Mouse (Mus musculus) heart, postnatal 36 days (tissue): ENCODE data around the gene Syt17. TPM values are rescaled to one million over a fixed set of nuclear protein-coding genes. Genes with fewer than 3 reads are reported as not detected.

Experiments used
- total RNA-seq, 2 experiments: library from RNA; stranded (reverse); gene quantifications; 2 replicates each; pipeline ENCODE4 v1.2.3; 2021

Syt17 gene
- total RNA-seq, 2 experiments from 2014 or later: 1.5 to 2.1 TPM

Other genes with a start within 250 kb of the Syt17 start
- gene Smg1, start 204.6 kb downstream of the Syt17 start, total RNA-seq: 10 to 100 TPM; 39.2 to 39.5 TPM
- 10 to 100 TPM; 23.1 to 25.1 TPM for gene Itpripl2, start 43.8 kb upstream of the Syt17 start, total RNA-seq
- 100 to 1,000 TPM; 112 to 113 TPM for gene Coq7, start 85.1 kb upstream of the Syt17 start, total RNA-seq
- 1 to 10 TPM; 6.2 to 7.1 TPM for gene Tmc7, start 136.5 kb upstream of the Syt17 start, total RNA-seq
- under 1 TPM; 0.19 to 0.22 TPM for gene Tmc5, start 149.1 kb upstream of the Syt17 start, total RNA-seq